Mouse (Mus musculus) E14TG2a.4 (cell line): ENCODE measurements around the gene Gm9747.

Experiments used
- CTCF ChIP-seq: conservative IDR thresholded peaks from 2 replicates; pipeline ENCODE4 v1.5.1; 2014; ENCODE audit warnings: low read length
- POU5F1 ChIP-seq: IDR thresholded peaks from 2 replicates; pipeline ENCODE4 v1.6.1; 2014; ENCODE audit warnings: low read length, borderline replicate concordance

DNA sequence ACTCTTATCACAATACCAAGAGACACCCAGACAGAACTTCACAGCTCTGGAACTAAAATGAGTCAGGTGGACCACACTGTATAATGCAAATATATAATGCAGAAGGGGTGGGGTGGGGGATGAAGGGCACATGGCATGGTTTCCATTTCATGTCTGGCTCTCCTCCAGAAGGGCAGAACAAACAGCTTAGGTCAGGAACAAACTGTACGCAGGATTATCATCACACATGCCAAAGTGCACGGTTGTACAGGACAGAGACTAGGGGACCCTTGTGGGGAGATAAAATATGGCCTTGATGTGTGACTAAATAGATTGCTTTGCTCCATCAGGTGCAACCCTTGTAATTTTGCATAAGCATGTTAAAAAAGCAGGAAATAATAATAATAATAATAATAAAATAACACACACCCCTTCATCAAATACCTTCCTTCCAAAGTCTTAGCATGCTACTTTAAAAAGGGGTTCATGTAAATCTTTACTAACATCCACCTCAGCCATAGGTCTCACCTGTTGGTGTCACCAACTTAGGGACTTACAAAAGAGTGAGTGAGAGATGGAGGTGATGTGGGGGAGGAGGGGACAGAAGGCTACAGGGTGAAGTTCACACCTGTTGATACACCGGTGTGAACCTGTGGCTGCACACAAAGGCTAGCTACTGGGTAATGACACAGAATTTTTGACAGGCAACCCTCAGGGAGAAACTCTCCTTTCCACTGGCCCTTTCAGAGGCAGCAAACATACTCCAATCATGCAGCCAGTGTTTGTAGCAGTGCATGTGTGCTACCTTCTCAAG, 6.7 kb downstream of the Gm9747 start:
- TF ChIP-seq CTCF (no peak), POU5F1 (no peak)
